Mouse (Mus musculus) adipose tissue, adult 10 weeks (tissue): ENCODE results near the gene Sox5. TPM values are rescaled to one million over a fixed set of nuclear protein-coding genes. Genes with fewer than 3 reads are reported as not detected.

Experiments
- polyA plus RNA-seq: library from polyadenylated mRNA; stranded (reverse); fragments of 350-450 nt; fragmentation: Illumina TruSeq; extraction: RNeasy Lipid Tissue Mini Kit (QIAGEN cat#74804); gene quantifications from one replicate; pipeline ENCODE4 v1.2.3, GENCODE M21; 2014; ENCODE audit warnings: low read depth, low replicate concordance

The Sox5 gene
- 6.8 TPM for polyA plus RNA-seq

GRCm38 (mm10) chr6:144781431-144782030 lies at the start of gene Sox5:
Gene Sox5, minus strand, starts transcription at chr6:144781977.

